Mouse (Mus musculus) neutrophil, adult 83 days (primary cell): Measurements from ENCODE around the gene Tigd4. TPM values are rescaled to one million over a fixed set of nuclear protein-coding genes. Genes with fewer than 3 reads are reported as not detected.

Source experiments
- total RNA-seq, 2 experiments: library from RNA; stranded (reverse); gene quantifications; one replicate each; pipeline ENCODE4 v1.2.4; 2023

Gene Tigd4
- not detected for total RNA-seq

GRCm38 (mm10) chr3:84593274-84593673 is at the start of gene Tigd4:
TSS of gene Tigd4 (plus strand) at chr3:84593574.

GRCm38 (mm10) chr3:84582023-84582912 is 11.1 kb upstream of the Tigd4 start, which contains the start of gene Arfip1:
TSS of gene Arfip1 (minus strand) at chr3:84582625.

Other genes with a start within 250 kb of the Tigd4 start
- gene Fhdc1, start 113.1 kb upstream of the Tigd4 start, total RNA-seq = 1 to 10 TPM; 1.7 to 3.2 TPM
- gene Arfip1, start 10.9 kb upstream of the Tigd4 start, total RNA-seq = 10 to 100 TPM; 31.8 to 42.0 TPM
- gene Tmem154, start 72.6 kb downstream of the Tigd4 start, total RNA-seq = 100 to 1,000 TPM; 159 to 171 TPM
- 10 to 100 TPM; 16.9 to 17.3 TPM for gene Fbxw7, start 221.7 kb downstream of the Tigd4 start, total RNA-seq